Mouse (Mus musculus): ENCODE measurements around the gene Iqcf1.
A peak's percentile ranks its signal among the peaks of the same experiment; 100 is the strongest.

Gene Iqcf1

GRCm38 (mm10) chr9:106499667-106500066 is at the start of gene Iqcf1:
TSS of gene Iqcf1 (plus strand) at chr9:106499967.
- DNase-seq (ENCODE audit: low read depth, low spot score): no peak

- DNase-seq (ENCODE audit: low read depth, low spot score): no peak
These were observed 49.1 kb upstream of the Iqcf1 start for GRCm38 (mm10) chr9:106450661-106451060.

- no peak for DNase-seq (ENCODE audit: low read depth, low spot score)
These were observed 48.5 kb upstream of the Iqcf1 start for GRCm38 (mm10) chr9:106451298-106451697.

GRCm38 (mm10) chr9:106451899-106452298 is 47.9 kb upstream of the Iqcf1 start:
- DNase-seq (ENCODE audit: low read depth, low spot score): no peak

- no peak for DNase-seq (ENCODE audit: low read depth, low spot score)
These were observed 47.4 kb upstream of the Iqcf1 start for GRCm38 (mm10) chr9:106452351-106452750.

- DNase-seq (ENCODE audit: low read depth, low spot score): no peak
These were observed 46.9 kb upstream of the Iqcf1 start for GRCm38 (mm10) chr9:106452821-106453220.

- DNase-seq (ENCODE audit: low read depth, low spot score): peak; percentile 70
These were observed 46.3 kb upstream of the Iqcf1 start, which contains the start of gene Pcbp4 for GRCm38 (mm10) chr9:106453271-106454070. TSS of gene Pcbp4 (plus strand) at chr9:106453291.

- DNase-seq (ENCODE audit: low read depth, low spot score): no peak
These were observed 45.6 kb upstream of the Iqcf1 start for GRCm38 (mm10) chr9:106454071-106454761.

- no peak for DNase-seq (ENCODE audit: low read depth, low spot score)
These were observed 44.7 kb upstream of the Iqcf1 start for GRCm38 (mm10) chr9:106454888-106455681.

- no peak for DNase-seq (ENCODE audit: low read depth, low spot score)
These were observed 43.2 kb upstream of the Iqcf1 start for GRCm38 (mm10) chr9:106456325-106457162.

- no peak for DNase-seq (ENCODE audit: low read depth, low spot score)
These were observed 42.6 kb upstream of the Iqcf1 start for GRCm38 (mm10) chr9:106457163-106457559.

GRCm38 (mm10) chr9:106457920-106458319 is 41.8 kb upstream of the Iqcf1 start:
- no peak for DNase-seq (ENCODE audit: low read depth, low spot score)

- no peak for DNase-seq (ENCODE audit: low read depth, low spot score)
These were observed 39.8 kb upstream of the Iqcf1 start for GRCm38 (mm10) chr9:106459946-106460345.

GRCm38 (mm10) chr9:106460401-106461025 is 39.3 kb upstream of the Iqcf1 start:
- DNase-seq (ENCODE audit: low read depth, low spot score): no peak

- DNase-seq (ENCODE audit: low read depth, low spot score): no peak
These were observed 38.7 kb upstream of the Iqcf1 start for GRCm38 (mm10) chr9:106461026-106461415.

GRCm38 (mm10) chr9:106461641-106462429 is 37.9 kb upstream of the Iqcf1 start:
- DNase-seq (ENCODE audit: low read depth, low spot score): no peak

- DNase-seq (ENCODE audit: low read depth, low spot score): no peak
These were observed 37.4 kb upstream of the Iqcf1 start for GRCm38 (mm10) chr9:106462430-106462800.

GRCm38 (mm10) chr9:106463122-106464063 is 36.4 kb upstream of the Iqcf1 start:
- DNase-seq (ENCODE audit: low read depth, low spot score): no peak
